13 mouse cellular contexts compared by ENCODE assay signal in genomic region chr1:180830588-180831346, GRCm38 (mm10). TPM values are rescaled to one million over a fixed set of nuclear protein-coding genes. Genes with fewer than 3 reads are reported as not detected.
A peak's percentile ranks its signal among the peaks of the same experiment; 100 is the strongest.
DNase-seq lines count a peak whose midpoint lies in the region; ATAC-seq and TF ChIP-seq lines count a peak whose summit lies in the region.
"Had no signal": no experiment of that assay in that cellular context is flagged by ENCODE, and none has a peak within 500 bp of the region (broad histone marks: within the 10 kb centered on the region; RNA-seq: fewer than 3 reads in every experiment).

No protein-coding gene starts in this region.

- H3K9ac ChIP-seq in heart, embryonic 11.5 days (ENCODE audit: low read depth, low read length), result no peak overlapping the region
- no peak overlapping the region for H3K9ac ChIP-seq in lung, postnatal 0 days (replicated peaks; ENCODE audit: low read depth)
- no peak overlapping the region for H3K9ac ChIP-seq in stomach, embryonic 16.5 days (ENCODE audit: low read length)
- H3K9ac ChIP-seq: midbrain, embryonic 12.5 days had no signal

- no peak for TF ChIP-seq EP300 in lung, postnatal 0 days (IDR thresholded peaks at IDR 0.05)

- no peak for TF ChIP-seq CTCF in lung, postnatal 0 days (IDR thresholded peaks at IDR 0.05)

- no peak overlapping the region for H3K27ac ChIP-seq in heart, embryonic 11.5 days (ENCODE audit: low read depth, low read length)
- H3K27ac ChIP-seq in lung, postnatal 0 days (ENCODE audit: low read length), result no peak overlapping the region
- H3K27ac ChIP-seq in stomach, embryonic 16.5 days (ENCODE audit: low read length), result peak overlapping the region; percentile 46; the same call in 1 of the 2 replicates
- H3K27ac ChIP-seq: hindbrain, embryonic 10.5 days; midbrain, embryonic 12.5 days had no signal

- no peaks in the 10 kb centered on the region for H3K27me3 ChIP-seq in heart, embryonic 11.5 days (ENCODE audit: control insufficient read depth, insufficient read depth, low read length)
- H3K27me3 ChIP-seq in lung, postnatal 0 days (replicated peaks; ENCODE audit: insufficient read depth, low read length), result no peaks in the 10 kb centered on the region
- H3K27me3 ChIP-seq in stomach, embryonic 16.5 days (ENCODE audit: control insufficient read depth, insufficient read depth, low read length), result no peaks in the 10 kb centered on the region
- H3K27me3 ChIP-seq: midbrain, embryonic 12.5 days had no signal

- peaks cover 12% of the 10 kb centered on the region for H3K4me1 ChIP-seq in heart, embryonic 11.5 days (ENCODE audit: control insufficient read depth, insufficient read depth, low read length)
- H3K4me1 ChIP-seq in lung, postnatal 0 days (ENCODE audit: insufficient read depth, low read depth, low read length), result peaks cover 8% of the 10 kb centered on the region; the same call in 1 of the 2 replicates
- H3K4me1 ChIP-seq in stomach, embryonic 16.5 days (ENCODE audit: control insufficient read depth, insufficient read depth, low read length), result peaks cover 12% of the 10 kb centered on the region; the same call in 1 of the 2 replicates
- H3K4me1 ChIP-seq: midbrain, embryonic 12.5 days had no signal

- peak overlapping the region; percentile 41 for H3K4me2 ChIP-seq in heart, embryonic 11.5 days
- H3K4me2 ChIP-seq in lung, postnatal 0 days (replicated peaks; ENCODE audit: low read depth, low read length), result 0 out of 2 replicates have a peak overlapping the region, but pooled peaks have one; percentile 8
- peak overlapping the region; percentile 34 for H3K4me2 ChIP-seq in stomach, embryonic 16.5 days (ENCODE audit: low read depth, low read length)
- H3K4me2 ChIP-seq: midbrain, embryonic 12.5 days had no signal

- DNase-seq in heart, adult 11 months, result no peak
- DNase-seq in lung, postnatal 0 days (ENCODE audit: low spot score), result peak; percentile 41
- DNase-seq in lung, postnatal 14 days, result no peak
- DNase-seq in gonadal fat pad, adult 2 months (ENCODE audit: low read depth), result peak; percentile 77
- no peak for DNase-seq in spleen, postnatal 4 days (ENCODE audit: low spot score in 2 of 2)
- DNase-seq: embryo, embryonic 11 days; left cerebral cortex, postnatal 4 days; spleen, adult 18-20 months had no signal

- H3K36me3 ChIP-seq in heart, embryonic 11.5 days (ENCODE audit: control insufficient read depth, insufficient read depth, low read length), result no peaks in the 10 kb centered on the region
- no peaks in the 10 kb centered on the region for H3K36me3 ChIP-seq in lung, postnatal 0 days (ENCODE audit: insufficient read depth, low read length)
- H3K36me3 ChIP-seq in stomach, embryonic 16.5 days (ENCODE audit: control insufficient read depth, insufficient read depth, low read length), result no peaks in the 10 kb centered on the region
- H3K36me3 ChIP-seq: hindbrain, embryonic 10.5 days; midbrain, embryonic 12.5 days had no signal

- no peak overlapping the region for H3K4me3 ChIP-seq in heart, embryonic 11.5 days (ENCODE audit: low read depth, low read length)
- H3K4me3 ChIP-seq in lung, postnatal 0 days (ENCODE audit: low read depth, low read length), result no peak overlapping the region
- H3K4me3 ChIP-seq in stomach, embryonic 16.5 days (replicated peaks; ENCODE audit: low read length), result no peak overlapping the region
- H3K4me3 ChIP-seq: hindbrain, embryonic 10.5 days; midbrain, embryonic 12.5 days had no signal

- WGBS in heart, embryonic 11.5 days (ENCODE audit: insufficient replicate concordance), result 33% methylated on average over 14 of the region's 14 CpGs
- 25% methylated on average over 14 of the region's 14 CpGs for WGBS in lung, postnatal 0 days
- WGBS in stomach, embryonic 16.5 days, result 30% methylated on average over 14 of the region's 14 CpGs

- no peaks in the 10 kb centered on the region for H3K9me3 ChIP-seq in heart, embryonic 11.5 days (replicated peaks; ENCODE audit: control insufficient read depth, low read length)
- H3K9me3 ChIP-seq in lung, postnatal 0 days (ENCODE audit: low read length), result no peaks in the 10 kb centered on the region
- H3K9me3 ChIP-seq in stomach, embryonic 16.5 days (replicated peaks; ENCODE audit: control insufficient read depth, low read length), result 0 out of 2 replicates have a peak, but pooled peaks cover 3% of the 10 kb centered on the region
- H3K9me3 ChIP-seq: hindbrain, embryonic 10.5 days; midbrain, embryonic 12.5 days had no signal

- peak; percentile 14; the same call in 1 of the 2 replicates for ATAC-seq in heart, embryonic 11.5 days (replicated peaks; ENCODE audit: insufficient number of reproducible peaks, low FRiP score, low TSS enrichment)
- ATAC-seq in lung, postnatal 0 days, result peak; percentile 34
- ATAC-seq in stomach, embryonic 16.5 days (ENCODE audit: insufficient read depth, low FRiP score), result peak; percentile 60; the same call in 1 of the 2 replicates
- no peak for ATAC-seq in frontal cortex, adult (ENCODE audit: low TSS enrichment)

RNA-seq across cellular contexts. Expression of gene H3f3a, which starts 17.0 kb away (rescaled TPM):
- 1,894 and 1,931 TPM in 2 replicates for polyA plus RNA-seq in heart, embryonic 11.5 days (2014; fragmentation: Nextera tagmentation; extraction: Ambion mirVana)
- polyA plus RNA-seq in lung, postnatal 0 days (2015; fragmentation: Nextera tagmentation; extraction: Ambion mirVana), result 1,774 and 1,827 TPM in 2 replicates
- polyA plus RNA-seq in gonadal fat pad, adult 2 months (2012; rRNA removed), result 399 and 407 TPM in 2 replicates
- polyA plus RNA-seq in stomach, embryonic 16.5 days (2015; fragmentation: Nextera tagmentation; extraction: Ambion mirVana), result 1,948 and 2,131 TPM in 2 replicates

RNA-seq across cellular contexts. Expression of gene Sde2, which starts 20.2 kb away (rescaled TPM):
- polyA plus RNA-seq in heart, embryonic 11.5 days (2014; fragmentation: Nextera tagmentation; extraction: Ambion mirVana), result 24.1 and 32.7 TPM in 2 replicates
- polyA plus RNA-seq in lung, postnatal 0 days (2015; fragmentation: Nextera tagmentation; extraction: Ambion mirVana), result 21.2 and 22.6 TPM in 2 replicates
- 11.2 and 12.7 TPM in 2 replicates for polyA plus RNA-seq in gonadal fat pad, adult 2 months (2012; rRNA removed)
- 34.9 and 36.5 TPM in 2 replicates for polyA plus RNA-seq in stomach, embryonic 16.5 days (2015; fragmentation: Nextera tagmentation; extraction: Ambion mirVana)

Comparison
In these comparisons a context has a peak if more than half of its experiments do, and no peak if none do; other contexts are left out.
1. DNase-seq: peak in lung, postnatal 0 days (single experiment) and gonadal fat pad, adult 2 months (single experiment); none in heart, adult 11 months (single experiment), lung, postnatal 14 days (single experiment) and spleen, postnatal 4 days (0 of 2).
2. Peak in every context shown above with its lines, with median percentiles within 50 percentile points of each other: H3K4me2 ChIP-seq.